Mouse (Mus musculus): ENCODE data around the gene AA986860. TPM values are rescaled to one million over a fixed set of nuclear protein-coding genes. Genes with fewer than 3 reads are reported as not detected.
A peak's percentile ranks its signal among the peaks of the same experiment; 100 is the strongest.

AA986860 gene
- total RNA-seq, 4 experiments from 2014 or later, result 0.09 to 0.22 (median 0.11) TPM; not detected in 1

GRCm38 (mm10) chr1:130734852-130735251, 3.1 kb downstream of the AA986860 start:
- no peak for DNase-seq (ENCODE audit: low spot score in 2 of 2)

GRCm38 (mm10) chr1:130737411-130737881, 5.7 kb downstream of the AA986860 start:
- no peak for DNase-seq (ENCODE audit: low spot score in 2 of 2)

GRCm38 (mm10) chr1:130737916-130738315, 6.1 kb downstream of the AA986860 start:
- DNase-seq (ENCODE audit: low spot score in 2 of 2), result no peak

- DNase-seq (ENCODE audit: low spot score in 2 of 2), result no peak
Observed at GRCm38 (mm10) chr1:130738551-130739106, 6.9 kb downstream of the AA986860 start.

- no peak for DNase-seq (ENCODE audit: low spot score in 2 of 2)
Observed at GRCm38 (mm10) chr1:130739636-130740035, 7.9 kb downstream of the AA986860 start.

GRCm38 (mm10) chr1:130740227-130740648, 8.5 kb downstream of the AA986860 start:
- DNase-seq (ENCODE audit: low spot score in 2 of 2), result no peak

- no peak for DNase-seq (ENCODE audit: low spot score in 2 of 2)
Observed at GRCm38 (mm10) chr1:130740781-130741720, 9.3 kb downstream of the AA986860 start.

- DNase-seq (ENCODE audit: low spot score in 2 of 2), result no peak
Observed at GRCm38 (mm10) chr1:130742201-130742600, 10.4 kb downstream of the AA986860 start.

- no peak for DNase-seq (ENCODE audit: low spot score in 2 of 2)
Observed at GRCm38 (mm10) chr1:130743775-130744174, 12.0 kb downstream of the AA986860 start.

GRCm38 (mm10) chr1:130744217-130744616, 12.4 kb downstream of the AA986860 start:
- no peak for DNase-seq (ENCODE audit: low spot score in 2 of 2)

- no peak for DNase-seq (ENCODE audit: low spot score in 2 of 2)
Observed at GRCm38 (mm10) chr1:130744961-130745360, 13.2 kb downstream of the AA986860 start.

- DNase-seq (ENCODE audit: low spot score in 2 of 2), result no peak
Observed at GRCm38 (mm10) chr1:130745591-130745990, 13.8 kb downstream of the AA986860 start.

GRCm38 (mm10) chr1:130746819-130747218, 15.0 kb downstream of the AA986860 start:
- DNase-seq (ENCODE audit: low spot score in 2 of 2), result no peak

- no peak for DNase-seq (ENCODE audit: low spot score in 2 of 2)
Observed at GRCm38 (mm10) chr1:130759689-130760088, 27.9 kb downstream of the AA986860 start.

- DNase-seq (ENCODE audit: low spot score in 2 of 2), result no peak
Observed at GRCm38 (mm10) chr1:130761597-130761996, 29.8 kb downstream of the AA986860 start.

- DNase-seq (ENCODE audit: low spot score in 2 of 2), result no peak
Observed at GRCm38 (mm10) chr1:130762045-130762760, 30.4 kb downstream of the AA986860 start.

GRCm38 (mm10) chr1:130764027-130764461, 32.3 kb downstream of the AA986860 start:
- no peak for DNase-seq (ENCODE audit: low spot score in 2 of 2)

- peak in 1 of 2 experiments; percentile 15 for DNase-seq (ENCODE audit: low spot score in 2 of 2)
Observed at GRCm38 (mm10) chr1:130767066-130767465, 35.3 kb downstream of the AA986860 start.

- DNase-seq (ENCODE audit: low spot score in 2 of 2), result no peak
Observed at GRCm38 (mm10) chr1:130769925-130770324, 38.1 kb downstream of the AA986860 start.

- DNase-seq (ENCODE audit: low spot score in 2 of 2), result no peak
Observed at GRCm38 (mm10) chr1:130770487-130770886, 38.7 kb downstream of the AA986860 start.

- DNase-seq (ENCODE audit: low spot score in 2 of 2), result no peak
Observed at GRCm38 (mm10) chr1:130770981-130771494, 39.3 kb downstream of the AA986860 start.

All from gastrocnemius, adult 8-10 months (tissue).